Mouse (Mus musculus) thymus, postnatal 0 days (tissue): ENCODE measurements around the gene Dpf2. TPM values are rescaled to one million over a fixed set of nuclear protein-coding genes. Genes with fewer than 3 reads are reported as not detected.

Experiments used
- DNase-seq: peaks from one replicate; pipeline ENCODE4 v3.0.0-alpha.2; 2015; ENCODE audit warnings: low spot score
- polyA plus RNA-seq: library from polyadenylated mRNA; unstranded; fragments of >200 nt; fragmentation: Nextera tagmentation; extraction: Ambion mirVana; gene quantifications from 2 replicates; pipeline ENCODE4 v1.2.1, GENCODE M21; 2015

Dpf2 gene
- polyA plus RNA-seq, 1 experiment from 2014 or later = 104 TPM

GRCm38 (mm10) chr19:5937095-5937835 lies 24.5 kb upstream of the Dpf2 start:
- no peak for DNase-seq

GRCm38 (mm10) chr19:5935691-5936090 lies 22.9 kb upstream of the Dpf2 start:
- DNase-seq = no peak

- DNase-seq = no peak
Observed at GRCm38 (mm10) chr19:5935266-5935665, 22.5 kb upstream of the Dpf2 start.

DNA sequence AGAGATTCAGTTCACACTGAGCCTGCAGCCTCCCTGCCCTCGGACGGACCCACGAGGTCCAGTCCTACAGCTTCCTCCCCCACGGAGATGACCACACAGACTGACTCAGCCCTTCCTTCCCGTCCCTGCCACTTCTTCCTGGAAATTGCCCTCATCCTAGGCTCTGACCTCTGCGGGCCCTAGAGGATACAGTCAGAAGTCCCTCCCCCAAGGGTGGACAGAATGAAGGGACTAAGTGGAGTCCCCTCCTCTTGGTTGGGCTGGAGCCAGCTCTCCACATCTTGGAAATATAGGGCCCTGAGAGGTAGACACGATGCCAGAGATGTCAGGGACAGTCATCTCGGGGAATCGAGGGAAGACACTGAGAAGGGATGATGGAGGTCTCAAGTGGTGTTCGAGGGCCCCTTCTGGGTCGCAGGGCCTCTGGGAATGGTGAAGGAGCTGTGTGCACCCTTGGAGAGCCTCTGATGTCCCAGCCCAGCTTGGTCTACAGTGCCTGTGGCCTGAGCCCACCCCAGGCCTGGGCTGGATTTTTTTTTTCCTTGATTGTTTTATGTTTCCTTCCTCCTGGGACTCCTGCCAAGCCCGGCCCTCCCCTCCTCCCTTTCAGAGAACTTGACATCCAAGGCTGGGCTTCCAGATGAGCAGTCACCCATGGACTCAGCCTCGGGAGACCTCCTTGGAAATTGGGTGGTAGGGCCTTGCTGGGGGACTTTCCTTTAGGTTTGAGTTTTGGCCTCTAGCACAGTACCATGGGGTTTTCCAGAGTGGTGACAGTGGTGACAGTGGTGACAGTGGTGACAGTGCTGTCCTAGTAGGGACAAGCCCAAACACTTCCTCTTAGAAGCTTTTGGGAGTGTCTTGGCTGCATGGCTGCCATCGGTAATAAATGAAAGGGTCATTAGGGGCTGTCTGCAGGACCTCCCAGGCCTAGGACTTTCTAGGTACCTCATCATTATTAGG lies 17.1 kb upstream of the Dpf2 start:
- no peak for DNase-seq

GRCm38 (mm10) chr19:5928546-5928945 lies 15.7 kb upstream of the Dpf2 start:
- no peak for DNase-seq

DNA sequence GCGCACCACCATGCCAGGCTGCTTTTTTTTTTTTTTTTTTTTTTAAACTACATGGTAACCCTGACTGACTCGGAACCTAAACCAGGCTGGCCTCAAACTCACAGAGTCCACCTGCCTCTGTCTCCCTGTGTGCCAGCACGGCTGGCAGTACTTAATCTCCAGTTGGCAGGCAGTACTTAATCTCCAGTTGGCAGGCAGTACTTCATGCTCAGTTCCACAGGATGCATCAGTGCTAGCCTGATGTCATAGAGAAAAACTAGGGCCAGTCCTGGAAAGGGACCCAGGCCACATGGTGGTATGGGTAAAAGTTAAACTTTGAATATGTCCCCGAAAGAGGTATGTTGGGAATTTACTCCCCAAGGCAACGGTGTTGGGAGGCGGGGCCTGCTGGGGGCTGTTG lies 15.3 kb upstream of the Dpf2 start:
- DNase-seq = no peak

DNA sequence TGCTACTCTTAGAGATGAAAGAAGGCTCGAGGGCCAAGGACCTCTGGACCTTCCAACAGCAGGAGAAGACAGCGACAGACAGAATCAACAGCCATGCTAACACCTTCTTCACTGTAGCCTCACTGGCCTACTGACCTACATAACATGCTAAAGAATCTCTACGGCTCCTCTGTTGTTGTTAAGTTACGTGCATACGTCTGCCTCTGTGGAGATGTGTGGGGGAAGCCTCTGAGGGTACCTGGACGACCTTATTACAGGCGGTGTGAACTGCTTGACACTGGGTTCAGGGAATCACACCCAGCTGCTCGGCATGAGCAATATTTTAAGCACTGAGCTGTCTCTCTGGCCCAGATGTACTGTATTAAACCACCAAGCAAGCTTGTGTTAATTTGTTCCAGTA lies 14.7 kb upstream of the Dpf2 start:
- peak; percentile 44 for DNase-seq

DNA sequence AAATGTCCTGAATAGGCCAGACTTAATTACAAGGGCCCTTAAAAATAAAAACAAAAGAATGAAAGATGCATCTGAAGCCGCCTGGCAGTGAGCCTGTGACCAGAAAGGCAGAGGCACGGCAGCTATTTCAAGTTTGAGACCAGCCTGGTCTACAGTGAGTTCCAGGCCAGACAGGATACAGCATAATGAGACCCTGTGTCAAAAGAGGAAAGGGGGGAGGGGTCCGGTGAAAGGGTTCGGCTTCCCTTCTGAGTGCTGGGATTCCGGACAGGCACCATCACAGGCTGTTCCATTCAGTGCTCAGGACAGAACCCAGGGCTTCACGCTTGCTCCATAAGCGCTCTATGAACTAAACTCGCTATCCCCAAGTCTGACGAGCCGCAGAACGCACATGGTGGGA lies 14.2 kb upstream of the Dpf2 start:
- no peak for DNase-seq

- DNase-seq = no peak
Observed at GRCm38 (mm10) chr19:5925311-5925855, 12.6 kb upstream of the Dpf2 start.

GRCm38 (mm10) chr19:5924713-5925093 lies 11.9 kb upstream of the Dpf2 start, which contains the start of gene Cdc42ep2:
Gene Cdc42ep2, minus strand, starts transcription at chr19:5924816.
- peak; percentile 92 for DNase-seq

DNA sequence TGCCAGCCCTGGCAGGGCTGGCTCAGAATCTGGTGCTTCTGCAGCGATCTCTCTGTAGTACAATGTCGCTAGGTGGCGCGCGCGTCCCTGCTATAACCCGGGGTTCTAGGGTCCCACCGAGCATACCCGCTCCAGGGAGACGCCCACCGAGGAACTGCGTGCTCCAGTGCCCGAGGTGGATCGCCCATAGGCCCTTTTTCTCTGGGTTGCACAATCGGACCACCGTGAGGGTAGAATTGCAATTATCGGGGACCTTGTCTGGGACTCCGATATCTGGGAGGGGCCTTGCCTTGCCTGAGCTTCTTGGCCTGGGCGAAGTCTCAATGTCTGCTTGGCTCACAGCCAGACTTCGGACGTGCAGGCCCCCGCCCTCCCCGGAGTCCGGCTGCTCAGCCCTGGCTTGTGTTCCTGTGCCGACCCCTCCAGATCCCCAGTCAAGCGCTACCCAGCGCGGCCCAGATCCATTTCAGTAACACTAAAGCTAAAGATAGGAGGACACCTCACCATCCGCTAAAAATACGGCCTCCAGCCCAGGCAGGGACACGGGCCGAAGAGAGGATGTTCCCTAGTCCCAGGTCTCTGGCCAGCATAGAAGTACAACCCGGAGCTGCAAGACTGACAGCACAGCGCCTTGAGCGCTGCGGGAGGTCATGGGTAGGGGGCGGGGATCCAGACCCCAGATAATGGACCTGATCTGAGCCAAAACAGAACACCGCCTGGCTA lies 11.3 kb upstream of the Dpf2 start:
- DNase-seq = peak; percentile 90

GRCm38 (mm10) chr19:5922963-5923362 lies 10.2 kb upstream of the Dpf2 start:
- DNase-seq = no peak

- DNase-seq = no peak
Observed at GRCm38 (mm10) chr19:5922119-5922942, 9.5 kb upstream of the Dpf2 start.

GRCm38 (mm10) chr19:5921715-5922114 lies 8.9 kb upstream of the Dpf2 start:
- no peak for DNase-seq

DNA sequence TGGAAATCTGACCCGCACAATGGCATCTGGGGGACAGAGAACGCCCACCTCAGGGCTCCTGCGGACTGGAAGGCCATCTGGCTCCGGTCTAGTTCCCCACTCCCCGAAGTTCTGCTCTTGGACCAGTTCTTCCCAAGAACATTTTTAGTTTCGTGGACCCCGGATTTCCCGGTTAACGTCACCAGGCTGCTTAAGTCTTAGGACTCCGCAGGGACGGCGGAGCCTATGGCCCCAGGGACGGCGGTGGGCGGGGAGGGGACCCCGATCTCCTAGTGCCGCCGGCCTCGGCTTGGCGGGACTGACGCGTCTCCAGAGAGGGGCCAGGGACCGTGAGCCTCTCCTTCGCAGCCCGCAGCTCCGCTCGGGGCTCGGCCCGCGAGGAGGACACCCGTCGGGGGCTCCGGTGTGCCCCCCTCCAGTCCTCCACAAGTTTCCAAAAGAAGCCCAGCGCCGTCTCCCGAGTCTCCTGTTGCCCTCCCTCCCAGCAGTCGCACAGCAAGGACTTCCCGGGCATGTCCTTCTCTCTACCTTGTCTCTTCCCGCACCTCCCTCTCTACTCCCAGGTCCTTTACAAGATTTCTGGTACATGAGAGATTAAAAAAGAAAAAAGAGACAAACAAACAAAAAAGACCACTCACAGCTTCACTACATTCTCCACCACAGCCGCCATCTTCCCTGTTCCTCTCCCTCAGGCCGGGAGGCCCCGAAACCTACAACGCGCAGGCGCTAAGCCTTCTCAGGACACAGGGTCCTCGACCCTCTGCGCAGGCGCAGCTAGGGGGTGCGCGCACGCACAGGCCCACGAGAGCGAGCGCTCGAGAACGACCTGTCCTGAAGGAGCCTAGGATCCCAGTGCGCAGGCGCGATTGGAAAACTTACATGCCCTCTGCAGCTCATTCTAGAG lies 455 bp downstream of the Dpf2 start:
- DNase-seq = peak; percentile 100

DNA sequence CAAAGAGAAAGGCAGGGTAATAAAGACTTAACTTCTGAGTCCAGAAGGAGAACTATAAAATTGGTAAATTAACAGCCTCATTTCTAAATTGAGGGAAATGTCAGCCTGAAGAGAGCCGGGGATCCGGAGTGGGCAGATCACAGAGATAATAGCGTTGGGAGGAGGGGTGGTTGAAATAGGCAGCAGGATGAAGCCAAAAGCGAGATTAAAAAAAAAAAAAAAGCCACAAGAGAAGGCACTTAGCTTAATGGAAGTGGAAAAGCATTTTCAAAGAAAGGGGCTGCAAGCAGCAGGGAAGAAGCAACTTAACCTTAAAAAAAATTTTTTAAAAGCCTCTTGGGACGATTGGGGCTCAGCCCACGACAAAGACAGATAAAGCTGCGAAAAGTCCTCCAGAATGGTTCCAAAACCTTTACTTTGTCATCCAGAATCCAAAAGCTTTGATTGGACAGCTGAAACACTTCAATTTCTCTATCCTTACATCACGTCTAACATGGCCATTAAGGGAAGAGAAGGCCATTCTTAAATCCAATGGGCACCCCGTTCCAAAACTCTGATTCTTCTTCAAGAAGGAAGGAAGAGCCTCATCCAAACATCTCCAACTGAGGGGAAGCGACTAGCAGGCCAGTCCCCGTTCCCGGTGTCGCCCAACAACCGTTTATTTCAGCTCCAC lies 1.2 kb downstream of the Dpf2 start:
- peak; percentile 9 for DNase-seq

- no peak for DNase-seq
Observed at GRCm38 (mm10) chr19:5910221-5910620, 2.6 kb downstream of the Dpf2 start.

DNA sequence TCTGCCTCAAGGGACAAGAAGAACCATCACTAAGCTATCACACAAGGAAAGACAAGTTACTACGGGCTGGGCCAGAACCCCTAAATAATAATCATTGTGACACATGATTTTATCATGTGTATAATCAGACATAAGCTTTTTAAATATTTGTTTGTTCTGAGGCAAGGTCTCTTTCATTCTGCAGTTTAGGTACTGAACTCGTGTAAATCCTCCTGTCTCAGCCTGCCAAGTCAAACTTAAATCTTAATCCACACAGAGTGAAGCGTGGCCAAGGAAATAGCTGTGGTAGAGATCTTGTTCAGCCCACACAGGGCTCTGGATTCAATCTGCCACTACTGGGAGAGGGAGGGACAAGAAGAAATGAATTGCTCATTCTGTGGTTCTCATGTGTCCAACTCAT lies 5.5 kb downstream of the Dpf2 start:
- no peak for DNase-seq
